Mouse (Mus musculus) right cerebral cortex, adult 18-20 months (tissue): ENCODE measurements around the gene Mt1.

Experiments used
- DNase-seq: peaks from one replicate; pipeline ENCODE4 v3.0.0; 2022; ENCODE audit warnings: mixed read lengths

The Mt1 gene

DNA sequence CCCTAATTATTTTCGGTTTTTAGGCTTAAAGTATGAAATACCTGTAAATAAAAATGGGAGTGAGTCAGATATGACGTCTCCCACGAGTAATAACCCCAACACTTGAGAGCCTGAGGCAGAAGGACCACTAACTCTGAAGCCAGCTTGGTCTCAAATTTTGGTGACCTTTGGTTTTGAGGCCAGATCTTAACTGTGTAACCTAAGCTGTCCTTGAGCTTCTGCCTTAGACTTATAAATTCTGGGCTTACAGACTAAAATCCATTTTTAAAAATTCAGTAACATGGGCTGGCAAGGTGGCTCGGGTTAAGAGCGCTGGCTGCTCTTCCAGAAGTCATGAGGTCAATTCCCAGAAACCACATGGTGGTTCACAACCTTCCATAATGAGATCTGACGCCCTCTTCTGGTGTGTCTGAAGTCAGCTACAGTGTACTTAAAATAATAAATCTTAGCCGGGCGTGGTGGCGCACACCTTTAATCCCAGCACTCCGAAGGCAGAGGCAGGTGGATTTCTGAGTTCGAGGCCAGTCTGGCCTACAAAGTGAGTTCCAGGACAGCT is 5.0 kb upstream of the Mt1 start:
- no peak for DNase-seq

DNA sequence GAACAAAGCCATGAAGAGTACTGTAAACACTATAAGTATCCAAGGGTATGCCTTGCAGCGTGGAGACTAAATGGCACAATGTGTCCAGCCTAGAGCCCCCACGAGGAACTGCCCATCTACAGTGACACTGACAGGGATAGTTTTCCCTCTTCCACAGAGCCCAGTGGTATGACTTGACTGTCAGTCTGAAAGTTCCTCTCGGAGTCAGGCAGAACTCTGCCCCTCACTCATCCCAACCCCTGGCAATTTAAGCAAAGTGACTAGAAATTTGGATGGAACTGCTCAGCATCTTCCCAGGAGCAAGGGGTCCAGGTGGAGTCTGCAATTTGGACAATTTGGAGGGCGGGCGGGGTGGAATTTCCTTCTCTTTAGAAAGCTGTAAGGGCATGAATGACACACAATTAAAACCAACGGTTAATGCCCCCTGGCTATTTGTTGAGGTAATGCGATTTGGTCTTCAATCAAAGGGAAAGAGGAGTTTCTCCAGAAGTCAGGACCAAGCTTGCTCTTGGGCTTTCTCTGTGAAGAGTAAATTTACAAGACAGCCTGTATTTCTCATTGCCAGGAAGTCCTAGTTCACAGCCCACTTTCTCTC is 4.2 kb upstream of the Mt1 start:
- no peak for DNase-seq

DNA sequence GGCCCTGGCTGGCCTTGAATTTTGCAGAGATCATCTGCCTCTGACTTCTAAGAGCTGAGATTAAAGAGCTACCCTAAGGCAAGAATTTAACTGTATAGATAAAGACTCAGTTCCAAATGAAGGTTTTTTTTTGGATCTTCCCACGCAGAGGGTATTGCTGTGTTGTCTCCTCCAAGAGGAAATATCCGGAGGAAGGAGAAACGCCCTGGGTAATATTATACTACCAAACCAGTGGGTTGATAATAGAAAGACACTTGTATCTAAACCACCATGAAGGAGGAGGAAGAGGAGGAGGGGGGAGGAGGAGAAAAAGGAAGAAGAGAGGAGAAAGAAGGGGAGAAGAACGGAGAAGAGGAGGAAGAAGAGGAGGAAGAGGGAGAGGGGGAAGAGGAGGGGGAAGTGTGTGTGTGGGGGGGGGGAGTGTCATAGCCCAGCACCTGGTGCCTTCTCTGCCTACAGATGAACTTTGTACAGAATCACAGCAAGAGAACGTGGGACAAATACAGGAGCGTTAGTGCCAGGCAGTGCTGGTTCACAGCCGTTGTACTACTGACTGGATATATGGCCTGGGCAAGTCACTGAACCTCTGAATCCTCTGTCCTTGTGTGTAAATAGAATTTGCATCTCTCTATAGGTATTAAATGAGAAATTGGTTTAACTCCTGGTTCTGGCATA is 1.0 kb upstream of the Mt1 start:
- no peak for DNase-seq

DNA sequence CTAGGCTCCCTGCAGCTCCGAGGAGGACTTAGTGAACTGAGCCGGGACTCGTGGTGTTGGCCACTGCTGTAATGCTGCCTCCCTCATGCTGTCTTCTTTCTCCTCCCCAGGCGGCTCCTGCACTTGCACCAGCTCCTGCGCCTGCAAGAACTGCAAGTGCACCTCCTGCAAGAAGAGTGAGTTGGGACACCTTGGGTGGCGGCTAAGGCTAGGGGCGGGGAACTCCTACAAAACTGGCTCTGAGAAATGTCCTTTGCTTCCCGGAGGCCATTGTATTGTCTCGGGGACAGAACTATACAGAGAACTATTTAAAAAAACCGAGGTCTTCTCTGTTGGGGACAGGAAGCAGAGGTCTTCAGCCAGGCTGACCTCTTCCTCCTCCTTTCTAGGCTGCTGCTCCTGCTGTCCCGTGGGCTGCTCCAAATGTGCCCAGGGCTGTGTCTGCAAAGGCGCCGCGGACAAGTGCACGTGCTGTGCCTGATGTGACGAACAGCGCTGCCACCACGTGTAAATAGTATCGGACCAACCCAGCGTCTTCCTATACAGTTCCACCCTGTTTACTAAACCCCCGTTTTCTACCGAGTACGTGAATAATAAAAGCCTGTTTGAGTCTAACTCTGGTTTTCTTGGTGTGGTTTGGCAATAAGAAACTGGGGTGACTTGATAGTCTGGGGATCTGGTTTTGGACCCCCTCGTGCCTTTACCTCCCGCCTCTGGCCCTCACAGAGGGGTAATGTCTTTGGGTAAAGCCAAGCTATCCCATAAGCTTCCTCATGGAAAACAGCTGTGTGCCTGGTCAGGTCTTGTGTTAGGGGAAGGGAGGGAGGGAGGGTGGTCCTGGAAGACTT is 1.1 kb downstream of the Mt1 start:
- DNase-seq, result no peak

DNA sequence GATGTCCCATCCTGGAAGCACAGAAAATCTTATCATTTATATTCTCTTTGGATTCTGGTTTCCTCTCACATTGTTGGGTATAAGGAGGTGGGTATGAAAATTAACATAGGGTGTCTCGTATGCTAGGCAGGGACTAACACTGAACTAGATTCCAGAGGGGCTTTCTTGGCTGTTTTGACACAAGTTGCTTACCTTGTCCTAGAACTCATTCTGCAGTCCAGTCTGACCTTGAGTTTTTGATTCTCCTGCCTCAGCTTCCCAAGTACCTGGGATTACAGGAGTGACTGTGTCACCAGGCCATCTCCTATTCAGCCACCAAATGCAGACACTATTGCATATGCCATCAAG is 1.7 kb downstream of the Mt1 start:
- no peak for DNase-seq

DNA sequence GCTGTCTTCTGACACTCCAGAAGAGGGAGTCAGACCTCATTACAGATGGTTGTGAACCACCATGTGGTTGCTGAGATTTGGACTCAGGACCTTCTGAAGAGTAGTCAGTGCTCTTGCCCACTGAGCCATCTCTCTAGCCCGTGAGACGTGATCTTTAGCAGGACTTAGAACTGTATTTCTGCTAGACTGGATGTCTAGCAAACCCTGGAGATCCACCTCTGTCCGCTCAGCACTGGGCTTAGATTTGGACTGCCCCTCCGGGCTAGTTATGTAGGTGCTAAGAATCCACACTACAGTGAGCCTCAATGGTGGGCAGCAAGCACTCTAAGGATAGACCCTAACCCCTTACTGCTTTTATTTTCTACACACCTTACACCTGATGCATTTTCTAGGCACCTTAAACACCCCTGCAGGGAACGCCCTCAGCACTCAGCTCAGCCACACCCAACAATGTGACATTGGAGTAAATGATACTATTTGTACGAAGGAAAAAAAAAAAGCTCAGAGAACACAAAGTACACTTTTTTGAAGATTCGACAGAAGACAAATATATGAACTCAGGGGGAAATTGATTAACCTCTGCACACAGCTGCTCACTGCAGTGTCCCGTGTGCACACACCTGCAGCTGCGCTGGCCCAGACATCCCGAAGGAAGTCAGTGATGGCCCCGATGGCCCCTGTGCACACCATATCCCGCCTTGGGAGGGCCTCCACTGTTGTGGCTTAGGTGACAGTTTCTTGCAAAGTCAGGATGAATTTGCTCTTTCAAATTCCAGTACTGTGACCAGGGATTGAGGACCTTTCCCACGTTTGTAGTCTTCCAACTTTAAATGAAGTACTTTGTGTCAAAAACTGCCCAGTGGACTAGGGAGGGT is 3.4 kb downstream of the Mt1 start:
- no peak for DNase-seq

DNA sequence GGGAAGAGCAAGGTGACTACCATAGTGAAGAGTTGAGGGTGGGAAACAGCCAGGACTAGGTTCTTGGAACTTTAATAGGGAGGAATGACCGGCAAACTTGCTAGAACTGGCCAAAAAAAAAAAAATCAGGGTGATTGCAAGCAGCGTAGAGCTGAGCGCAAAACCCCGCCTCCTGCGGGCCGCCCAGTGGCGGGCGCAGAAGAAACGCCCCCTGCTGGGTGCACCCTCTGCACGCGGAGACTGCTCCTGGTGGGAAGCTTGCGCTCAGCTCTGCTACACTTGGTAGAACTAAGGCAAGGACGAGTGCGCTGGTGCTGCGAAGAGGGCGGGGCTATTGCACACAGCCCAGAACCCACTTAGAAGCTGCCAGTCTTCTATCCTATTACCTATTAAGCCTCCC is 4.2 kb downstream of the Mt1 start:
- DNase-seq, result peak; percentile 77

DNA sequence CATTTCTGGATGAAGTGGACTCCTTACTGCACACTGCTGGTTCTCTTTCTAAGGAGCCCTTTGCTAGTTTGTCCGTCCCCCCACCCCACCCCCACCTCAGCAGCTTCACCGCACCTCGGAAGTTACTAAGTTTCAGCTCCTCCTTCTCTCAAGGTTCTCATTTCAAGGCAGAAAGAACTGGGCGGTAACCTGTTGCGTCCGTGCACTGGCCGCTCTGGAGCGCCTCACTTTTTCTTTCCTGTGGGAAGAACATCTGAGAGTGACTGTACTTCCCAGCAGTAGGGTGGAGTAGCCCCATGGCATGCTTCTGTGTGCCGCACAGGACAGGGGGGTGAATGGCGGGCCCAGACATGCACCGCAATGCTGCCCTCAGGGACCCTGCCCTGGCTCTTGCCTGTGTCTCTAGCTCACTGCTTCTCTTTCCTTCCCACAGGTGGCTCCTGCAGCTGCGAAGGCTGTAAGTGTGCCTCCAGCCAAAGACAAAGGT is 5.5 kb downstream of the Mt1 start:
- DNase-seq, result no peak

DNA sequence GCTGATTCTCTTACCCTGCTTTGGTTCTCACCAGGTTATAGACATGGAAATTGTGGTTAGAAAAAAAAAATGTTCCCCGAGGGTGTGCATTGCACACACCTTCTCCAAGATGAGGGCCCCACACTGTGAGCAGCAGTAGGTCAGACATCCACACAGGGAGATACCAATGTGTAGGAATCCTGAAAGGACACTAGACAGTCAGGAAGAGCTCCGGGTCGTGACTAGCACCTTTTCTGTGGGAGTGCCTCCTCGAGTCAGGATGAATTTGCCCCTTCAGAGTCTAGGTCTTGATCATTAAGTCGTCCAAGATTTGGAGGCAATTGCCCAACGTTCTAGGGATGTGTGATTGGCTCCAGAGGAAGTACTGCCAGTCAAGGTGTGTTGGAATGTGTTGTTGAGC is 6.9 kb downstream of the Mt1 start:
- no peak for DNase-seq

DNA sequence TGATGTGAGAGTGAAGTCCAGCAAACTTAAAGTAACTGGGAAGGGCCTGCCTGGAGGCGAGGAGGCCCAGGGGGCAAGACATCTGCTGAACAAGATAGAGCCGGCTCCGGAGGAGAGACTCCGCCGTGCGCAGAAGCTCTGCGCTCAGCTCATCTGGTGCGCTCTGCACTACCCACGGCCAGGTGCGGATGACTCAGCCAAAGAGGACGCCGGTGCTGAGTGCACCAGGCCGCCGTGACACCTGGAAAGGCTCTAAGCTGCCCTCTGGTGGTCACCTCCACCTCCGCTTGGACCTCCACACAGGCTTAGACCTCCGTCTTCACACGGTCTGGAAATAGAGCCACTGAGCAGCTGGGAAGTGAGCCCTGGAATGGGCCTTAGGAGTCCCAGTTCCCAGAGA is 7.7 kb downstream of the Mt1 start:
- no peak for DNase-seq

DNA sequence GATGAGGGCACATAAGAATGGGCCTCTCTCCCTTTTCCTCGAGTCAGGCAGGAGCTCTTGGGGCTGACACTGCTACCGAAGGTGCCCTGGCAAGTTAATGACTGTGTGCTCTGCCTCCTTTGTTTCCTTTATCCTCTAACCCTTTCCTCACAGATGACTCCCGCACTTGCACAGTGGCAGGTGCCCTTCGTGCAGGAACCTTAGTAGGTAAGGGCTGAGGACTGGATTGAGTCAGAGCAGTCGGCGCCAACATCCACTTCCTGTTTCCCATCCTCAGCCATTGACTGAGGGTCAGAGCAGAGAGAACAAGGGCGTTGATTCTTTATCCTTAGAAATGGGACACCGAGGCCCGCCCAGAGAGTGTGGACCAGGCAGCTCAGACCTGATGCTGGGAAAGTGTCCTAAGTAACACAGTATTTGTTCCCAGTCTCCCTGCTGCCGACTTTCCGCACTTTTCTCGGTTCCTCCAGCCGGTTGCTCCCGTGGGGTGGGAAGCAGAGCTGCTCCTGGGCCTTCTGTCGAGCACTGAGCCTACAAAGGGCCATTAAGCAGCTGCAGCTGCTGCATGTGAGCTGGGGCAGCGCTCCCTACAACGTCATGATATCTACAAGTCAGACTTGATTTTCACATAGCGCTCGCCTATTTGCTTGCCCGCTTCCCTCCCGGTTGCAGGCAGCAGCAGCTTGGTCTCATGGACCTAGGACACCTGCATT is 8.6 kb downstream of the Mt1 start:
- DNase-seq, result no peak

DNA sequence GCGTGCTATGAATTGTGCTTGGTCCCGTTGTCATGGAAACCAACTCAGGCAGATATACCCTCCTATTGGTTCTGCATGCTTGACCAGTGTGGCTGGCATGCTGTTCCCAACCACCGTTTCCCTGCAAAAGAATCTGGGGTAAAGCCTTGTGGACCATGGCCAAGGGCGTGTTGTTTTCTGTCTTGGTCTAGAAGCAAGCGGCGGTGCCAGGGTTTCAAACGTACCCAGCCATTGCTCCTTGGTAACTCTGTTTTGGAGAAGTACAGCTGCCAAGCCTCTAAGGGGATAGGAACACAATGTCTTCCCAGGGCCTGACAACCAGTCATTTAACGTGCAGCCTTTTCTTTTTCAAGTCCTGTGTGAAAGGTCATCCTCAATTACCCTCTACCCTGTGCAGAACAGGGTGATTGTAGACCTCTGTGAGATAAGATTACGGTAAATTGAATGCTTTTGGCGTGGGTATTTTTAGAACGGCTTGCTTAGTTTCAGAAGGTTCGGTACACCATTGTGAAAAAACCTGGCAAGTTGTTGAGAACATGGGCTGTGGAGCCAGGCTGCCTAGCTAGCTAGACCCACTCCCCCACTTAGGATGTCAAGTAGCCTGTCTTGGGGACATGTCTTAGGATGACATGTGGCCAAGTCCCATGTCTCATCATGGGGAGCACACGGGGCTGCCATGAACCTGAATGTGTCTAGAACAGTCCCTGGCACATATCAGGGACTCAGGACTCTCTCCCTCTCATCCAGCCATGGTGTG is 10.6 kb downstream of the Mt1 start:
- DNase-seq, result peak; percentile 69

DNA sequence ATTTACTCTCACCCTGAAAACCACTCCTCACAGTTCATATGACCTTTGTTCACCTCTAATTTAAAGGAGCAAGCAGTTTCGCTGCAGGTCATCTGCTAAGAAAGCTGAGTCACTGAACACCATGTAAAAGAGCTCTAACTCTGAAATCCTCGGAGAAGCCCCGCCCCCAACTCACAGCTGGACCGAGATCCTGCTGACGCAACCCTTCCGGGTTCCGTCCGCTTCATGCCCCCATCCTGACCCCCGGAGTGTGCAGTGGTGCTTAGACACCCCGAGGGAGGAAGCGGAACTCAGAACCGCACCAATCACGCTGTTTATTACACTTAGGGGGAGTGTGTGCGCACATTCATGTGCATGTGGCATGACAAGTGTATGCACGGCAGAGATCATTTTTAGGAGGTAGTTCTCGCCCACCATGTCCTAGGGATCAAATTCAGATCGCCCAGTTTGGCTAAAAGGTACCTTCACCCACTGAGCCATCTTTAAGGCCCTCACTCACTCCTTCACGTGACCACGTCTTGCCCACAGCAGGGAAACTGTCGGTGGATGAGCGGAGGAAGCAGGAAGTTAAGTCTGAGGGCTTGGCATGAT is 12.3 kb downstream of the Mt1 start:
- no peak for DNase-seq

DNA sequence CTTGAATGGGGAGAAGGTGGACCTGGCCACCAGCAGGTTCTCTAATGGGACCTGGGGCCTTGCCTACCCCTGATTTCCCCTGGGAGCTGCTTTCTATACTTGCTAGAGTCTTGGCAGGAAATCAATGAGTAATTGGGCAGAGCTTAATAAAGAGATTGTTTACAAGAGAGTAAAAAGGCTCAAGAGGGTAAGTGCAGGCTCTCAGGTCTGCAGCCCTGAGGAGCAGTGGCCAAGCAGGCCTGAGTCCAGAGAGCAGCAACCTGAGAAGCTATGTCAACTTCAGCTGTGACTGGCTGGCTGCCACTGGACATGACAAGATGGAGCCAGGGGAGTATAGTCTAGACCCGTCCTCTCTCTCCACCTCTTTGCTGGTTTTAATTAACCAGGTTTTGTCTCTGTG is 14.0 kb downstream of the Mt1 start:
- no peak for DNase-seq

DNA sequence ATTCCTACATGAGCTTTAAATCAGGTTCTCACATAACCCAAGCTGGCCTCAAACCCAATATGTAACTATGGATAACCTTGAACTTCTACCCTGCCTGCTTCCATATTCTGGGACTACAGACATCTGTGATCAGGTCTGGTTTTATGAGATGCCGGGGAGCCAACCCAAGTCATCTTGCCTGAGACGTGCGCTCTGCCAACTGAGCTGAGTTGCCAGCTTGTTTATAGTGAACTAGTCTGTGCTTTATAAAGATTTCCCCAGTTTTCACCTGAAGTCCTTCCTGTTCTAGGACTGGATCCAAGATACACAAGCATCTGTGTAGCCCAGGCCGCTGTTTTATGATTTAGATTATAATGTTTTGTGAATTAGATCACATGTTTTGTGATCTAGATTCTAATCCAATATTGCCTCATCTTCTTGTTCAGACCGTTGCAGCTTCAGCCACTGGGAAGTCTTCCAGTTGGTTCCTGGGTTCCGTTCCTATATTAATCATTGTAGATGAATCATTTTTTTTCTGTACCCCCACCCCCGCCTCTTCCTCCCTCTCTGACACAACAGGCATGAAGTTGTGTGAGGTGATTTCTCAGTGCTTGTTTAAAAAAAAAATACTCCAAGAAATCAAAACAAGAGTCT is 15.8 kb downstream of the Mt1 start:
- no peak for DNase-seq

DNA sequence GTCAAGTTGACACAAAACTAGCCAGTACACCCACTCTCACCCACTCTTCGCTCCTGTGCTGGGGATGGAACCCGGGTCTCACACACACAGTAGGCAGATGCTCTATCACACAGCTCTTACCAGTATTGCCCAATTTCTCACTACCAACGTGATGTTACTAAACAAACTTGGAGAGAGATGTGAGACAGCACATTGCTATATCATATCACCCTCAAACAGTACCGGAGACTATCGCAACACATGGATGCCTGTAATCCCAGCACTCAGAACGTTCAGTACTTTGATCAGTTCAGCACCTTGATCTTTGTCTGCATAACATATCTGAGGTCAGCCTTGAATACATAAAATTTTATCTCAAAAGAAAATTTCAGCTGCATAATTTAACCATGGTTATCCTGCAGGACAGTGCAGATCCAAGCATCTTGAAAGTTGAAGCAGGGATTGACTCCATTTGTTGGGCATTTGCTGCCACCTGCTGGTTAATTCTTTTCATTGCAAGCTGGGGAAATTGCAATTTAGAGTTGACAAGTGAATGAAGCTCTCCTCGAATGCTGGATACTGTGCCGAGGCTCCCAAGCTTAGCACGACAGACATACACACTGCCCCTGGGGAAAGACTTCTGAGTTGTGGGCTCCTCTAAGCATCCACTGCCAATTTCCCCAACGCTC is 20.5 kb downstream of the Mt1 start:
- DNase-seq, result no peak

DNA sequence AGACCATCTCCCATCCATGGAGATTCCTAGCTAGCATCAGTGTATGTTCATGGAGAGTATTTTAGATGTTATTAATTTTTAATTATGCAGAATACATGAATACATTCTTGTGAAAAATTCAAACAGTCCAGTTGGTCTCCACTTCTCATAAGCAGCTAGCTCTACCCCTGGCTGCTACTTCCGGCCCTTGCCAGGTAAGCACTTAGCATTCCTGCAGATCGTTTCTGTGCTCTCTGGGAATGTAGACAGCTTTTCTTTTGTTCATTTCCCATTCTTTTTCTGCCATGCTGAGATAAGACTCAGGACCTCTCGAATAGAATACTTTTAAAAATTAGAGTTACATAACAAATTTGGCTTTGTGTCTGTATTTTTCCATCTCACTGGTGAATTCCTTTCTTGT is 25.2 kb downstream of the Mt1 start:
- DNase-seq, result no peak

DNA sequence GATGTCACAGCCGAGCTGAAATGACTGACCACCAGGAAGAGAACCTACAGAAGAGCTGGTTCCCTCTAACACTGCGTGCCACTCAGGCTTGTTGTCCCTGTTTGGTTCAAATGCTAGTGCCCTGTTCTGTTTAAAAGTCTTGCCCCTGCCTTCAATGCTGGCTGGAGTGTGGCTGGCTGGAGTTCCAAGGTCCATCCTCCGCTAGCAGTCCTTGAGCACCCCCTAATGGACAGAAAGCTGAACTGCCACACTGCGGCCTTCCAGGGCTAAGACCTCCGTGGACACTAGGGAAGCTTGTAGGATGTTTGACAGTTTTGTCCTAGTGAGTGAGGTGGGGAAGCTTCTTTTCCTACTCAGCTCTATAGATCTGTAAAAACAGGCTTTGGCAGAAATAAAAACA is 26.9 kb downstream of the Mt1 start:
- DNase-seq, result peak; percentile 42

DNA sequence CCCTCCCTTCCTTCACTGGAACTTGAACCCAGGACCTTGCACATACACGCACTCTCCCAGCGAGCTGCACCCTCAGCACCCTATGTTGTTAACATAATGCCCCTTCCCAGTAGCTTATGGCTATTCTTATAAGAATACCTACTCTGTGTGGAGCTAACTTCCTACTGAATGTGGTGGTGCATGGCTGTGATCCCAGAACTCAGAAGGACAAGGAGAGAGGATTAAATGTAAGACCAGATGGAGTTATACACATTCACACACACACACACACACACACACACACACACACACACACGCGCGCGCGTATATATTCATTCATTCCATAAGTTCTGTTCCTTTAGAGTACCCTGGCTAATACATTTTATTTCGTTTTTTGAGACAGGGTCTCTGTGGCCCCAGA is 27.4 kb downstream of the Mt1 start:
- no peak for DNase-seq

DNA sequence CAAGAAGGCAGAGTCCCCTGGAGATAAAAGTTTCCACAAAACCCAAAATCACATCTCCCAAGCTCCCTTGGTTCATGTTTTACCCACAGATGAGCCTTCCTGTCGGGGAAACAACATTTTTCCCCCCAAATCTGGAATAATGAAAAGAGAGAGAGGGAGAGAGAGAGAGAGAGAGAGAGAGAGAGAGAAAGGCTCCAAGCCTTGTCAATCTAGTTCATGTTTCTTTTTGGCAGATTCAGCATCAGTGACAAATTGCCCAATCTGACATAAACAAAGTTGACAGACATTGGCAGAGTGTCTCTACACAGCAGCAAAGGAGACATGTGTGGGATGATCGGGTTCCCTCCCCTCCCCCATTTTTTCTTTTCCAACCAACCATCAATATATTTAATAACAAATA is 28.6 kb downstream of the Mt1 start:
- no peak for DNase-seq
